Mouse (Mus musculus) B cell, adult 2 months (primary cell): ENCODE data around the gene Mrps5.

Experiments used
- DNase-seq, 2 experiments: peaks; one replicate each; pipeline ENCODE4 v3.0.0; 2022

The Mrps5 gene

DNA sequence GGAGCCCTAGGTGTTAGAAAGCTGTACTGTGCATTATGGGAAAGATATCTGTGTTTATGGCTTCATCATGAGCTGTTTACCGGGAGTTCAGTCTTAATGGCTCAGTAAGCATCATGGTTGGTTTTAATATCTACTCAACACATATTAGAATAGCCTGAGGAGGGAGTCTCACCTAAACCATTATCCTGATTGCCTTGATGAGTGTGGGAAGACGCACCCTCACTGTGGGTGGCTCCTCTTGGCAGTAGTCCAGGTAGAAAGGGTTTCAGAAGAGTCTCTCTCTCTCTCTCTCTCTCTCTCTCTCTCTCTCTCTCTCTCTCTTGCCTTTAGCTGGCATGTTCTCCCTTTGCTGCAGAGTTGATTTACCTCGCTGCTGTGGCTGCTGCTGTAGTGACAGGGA is 35.0 kb downstream of the Mrps5 start:
- no peak for DNase-seq

DNA sequence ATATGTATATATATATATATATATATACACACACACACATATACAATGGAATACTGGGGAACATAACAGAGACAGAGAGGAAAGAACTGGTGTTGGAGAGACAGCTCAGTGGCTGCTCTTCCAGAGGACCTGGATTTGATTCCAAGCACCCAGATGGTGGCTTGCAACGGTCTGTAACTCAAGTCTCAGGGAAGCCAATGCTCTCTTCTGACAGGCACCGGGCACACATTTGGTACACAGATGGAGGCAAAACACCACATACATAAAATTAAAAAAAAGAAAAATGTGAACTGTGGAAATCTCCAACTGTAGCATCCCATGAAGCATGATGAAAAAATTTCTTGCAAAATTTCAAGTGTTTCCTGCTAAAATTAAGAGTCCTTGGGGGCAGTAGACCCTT is 37.8 kb downstream of the Mrps5 start:
- no peak for DNase-seq

DNA sequence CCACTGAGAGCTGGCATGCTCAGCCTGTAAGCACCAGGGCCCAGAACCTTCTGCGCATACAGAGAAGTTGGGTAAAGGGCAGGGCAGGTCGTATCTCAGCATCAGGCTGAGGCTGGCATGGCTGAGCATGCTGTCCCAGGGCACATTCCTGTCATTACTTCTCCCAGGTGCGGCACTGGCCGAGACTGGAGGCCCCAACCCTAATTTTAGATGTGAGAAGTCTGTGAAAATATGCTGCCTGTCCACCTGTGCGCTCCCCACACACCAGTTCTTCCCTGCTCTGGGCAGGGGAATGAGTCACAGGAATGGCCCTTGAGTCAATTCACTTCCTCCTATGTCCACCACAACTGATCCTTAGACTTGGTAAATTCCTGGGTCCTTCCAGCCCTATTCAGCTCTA is 38.6 kb downstream of the Mrps5 start:
- DNase-seq: no peak

DNA sequence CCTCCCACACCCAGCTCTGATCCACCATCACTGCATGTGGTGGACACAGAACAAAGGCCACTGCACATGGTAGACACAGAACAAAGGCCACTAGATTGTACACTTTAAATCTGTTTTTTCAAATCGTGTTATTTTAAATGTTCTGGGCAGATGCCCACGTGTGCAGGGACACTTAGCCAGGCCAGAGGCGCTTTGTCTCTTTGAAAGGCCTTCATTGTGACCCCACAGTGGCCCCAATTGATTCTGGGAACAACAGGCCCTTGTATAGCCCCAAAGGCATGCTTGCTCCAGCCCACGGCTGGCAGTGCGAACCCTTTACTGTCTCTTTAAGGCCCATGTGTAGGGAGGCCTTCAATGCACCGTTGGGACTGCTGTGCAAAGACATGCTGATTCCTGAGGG is 40.3 kb downstream of the Mrps5 start:
- no peak for DNase-seq

DNA sequence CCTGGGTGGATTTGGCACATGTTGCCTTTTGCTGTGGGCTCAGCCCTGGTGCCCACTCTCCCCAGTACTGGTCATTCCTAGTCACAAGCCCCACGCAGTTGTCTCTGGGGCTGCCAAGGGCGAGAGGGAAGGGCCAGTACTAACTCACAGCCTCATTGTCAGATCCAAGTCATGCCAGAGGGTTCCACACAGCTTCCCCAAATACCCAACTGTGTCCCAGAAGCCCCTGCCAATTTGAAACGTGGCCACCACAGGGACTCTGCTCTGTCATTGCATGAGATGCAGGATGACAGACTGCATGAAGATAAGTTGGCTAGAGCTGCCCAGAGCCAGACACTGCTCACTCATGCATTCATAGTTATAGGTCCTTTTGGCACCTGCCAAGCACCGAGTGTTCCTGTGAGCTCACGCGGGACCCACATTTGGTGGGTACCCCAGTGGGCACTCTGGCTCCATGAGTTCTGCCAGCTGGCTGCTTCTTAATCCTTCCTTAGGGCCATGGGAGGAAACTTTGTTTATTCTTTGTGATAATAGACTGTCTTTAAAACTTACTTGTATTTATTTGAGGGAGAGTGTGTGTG is 41.1 kb downstream of the Mrps5 start:
- no peak for DNase-seq

DNA sequence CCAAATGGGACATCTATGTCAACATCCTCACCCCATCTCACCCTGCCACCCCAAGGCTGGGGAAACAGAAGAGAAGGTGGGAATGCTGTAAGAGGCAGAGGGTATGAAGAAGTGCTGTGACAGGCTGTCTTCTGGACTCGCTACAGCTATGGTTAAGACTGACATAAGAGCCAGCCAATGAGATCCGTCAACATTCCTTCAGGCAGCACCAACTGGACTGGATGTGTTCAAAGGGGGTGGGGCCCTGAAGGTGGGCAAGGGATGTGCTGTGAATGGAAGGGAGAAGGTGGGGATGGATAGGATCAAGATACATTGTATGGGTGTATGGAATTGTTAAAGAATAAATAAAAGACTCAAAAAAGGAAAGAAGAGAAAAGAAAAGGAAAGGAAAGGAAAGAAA is 45.6 kb downstream of the Mrps5 start:
- DNase-seq: no peak

DNA sequence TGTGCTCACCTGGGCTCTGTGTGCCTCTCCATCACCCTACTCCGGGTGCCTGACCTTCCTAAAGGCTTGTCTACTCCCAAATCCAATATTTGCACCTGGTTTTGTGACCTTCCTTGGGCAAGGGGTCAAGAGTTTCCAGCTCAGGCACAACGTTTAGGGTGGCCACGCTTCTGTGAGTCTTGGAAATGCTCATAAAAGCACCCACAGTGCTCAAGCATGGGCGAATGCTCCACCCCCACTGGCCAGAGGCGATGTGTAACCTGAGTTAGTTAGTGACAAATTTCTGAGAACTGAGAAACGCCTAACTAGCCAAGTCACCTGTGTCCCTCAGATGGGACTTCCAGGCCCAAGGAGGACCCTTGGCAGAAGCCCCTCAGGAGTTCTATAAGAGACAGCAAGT is 48.6 kb downstream of the Mrps5 start:
- DNase-seq: no peak

DNA sequence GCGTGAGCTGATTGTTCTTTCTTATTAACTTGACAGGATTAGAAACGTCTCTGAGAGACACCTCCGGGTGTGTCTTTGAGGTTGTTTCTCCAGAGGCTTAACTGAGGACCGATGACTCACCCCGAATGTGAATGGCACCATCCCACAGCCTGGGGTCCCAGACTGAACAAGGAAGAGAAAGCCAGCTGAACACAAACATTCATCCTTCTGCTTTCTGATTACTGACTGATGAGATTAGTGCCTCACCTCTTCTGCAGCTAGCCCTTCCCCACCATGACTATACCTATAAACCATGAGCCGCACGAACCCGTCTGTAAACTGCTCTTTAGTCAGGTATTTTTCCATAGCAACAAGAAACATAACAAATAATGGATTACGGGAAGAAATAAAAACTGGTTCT is 52.0 kb downstream of the Mrps5 start:
- DNase-seq: no peak

DNA sequence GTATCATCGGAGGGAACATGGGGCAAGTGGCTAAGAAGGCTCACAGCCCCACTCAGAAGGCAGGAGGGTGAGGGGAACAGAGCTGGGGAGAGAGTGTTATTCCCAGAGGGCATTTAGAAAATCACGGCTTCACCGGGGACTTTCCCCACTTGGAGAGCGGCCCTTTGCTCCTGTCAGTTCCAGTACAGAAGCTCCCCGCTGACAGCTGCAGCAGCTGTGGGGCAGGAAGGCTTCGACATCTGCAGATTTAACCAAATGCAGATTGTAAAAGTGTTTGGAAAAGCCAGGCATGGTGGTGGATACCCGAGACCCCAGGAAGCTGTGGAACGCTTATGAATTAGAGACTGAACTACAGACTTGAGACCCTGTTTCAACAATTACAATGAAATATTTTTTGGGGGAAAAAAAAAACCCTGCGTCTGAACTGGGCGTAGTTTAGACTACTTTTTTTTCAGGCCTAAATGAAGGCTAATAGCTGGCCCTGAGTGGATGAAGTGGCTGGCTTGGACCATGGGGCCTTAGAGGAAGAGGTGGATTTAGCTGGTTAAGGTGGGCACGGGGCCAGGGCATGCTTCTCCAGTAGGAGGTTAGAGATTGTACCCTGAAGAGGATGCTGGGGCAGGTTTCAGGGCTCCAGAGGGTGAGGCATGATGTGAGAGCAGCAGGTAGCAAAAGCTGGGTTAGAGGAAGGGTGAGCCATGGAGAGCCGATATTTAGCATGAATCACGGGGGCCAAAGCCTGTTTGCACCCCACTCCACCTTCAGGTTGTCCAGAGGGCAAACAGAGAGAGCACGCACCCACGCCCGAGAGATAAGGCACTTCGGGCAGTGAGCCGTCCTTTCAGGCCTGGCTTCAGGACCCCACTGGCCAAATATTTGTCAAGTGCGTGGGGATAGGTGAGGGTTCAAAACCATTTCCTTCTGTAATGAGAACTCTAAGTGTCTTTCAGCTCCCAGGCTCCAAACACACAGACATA is 57.0 kb downstream of the Mrps5 start:
- DNase-seq: no peak

DNA sequence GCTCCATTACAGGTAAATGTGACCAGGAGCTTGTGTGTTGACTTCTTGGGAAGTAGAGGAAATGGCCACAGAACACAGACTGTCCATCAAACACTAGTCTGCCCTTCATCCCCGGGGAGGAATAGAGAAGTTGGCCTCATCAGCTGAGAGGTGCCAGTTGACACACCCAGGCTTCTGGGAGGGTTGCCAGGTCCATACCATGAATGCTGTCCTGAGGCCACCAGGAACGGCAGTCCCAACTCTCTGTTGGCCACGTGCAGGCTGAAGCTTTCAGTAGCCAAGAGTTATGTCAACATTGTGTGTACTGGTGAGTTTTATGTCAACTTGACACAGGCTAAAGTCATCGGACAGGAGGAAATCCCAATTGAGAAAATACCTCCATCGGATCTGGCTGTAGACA is 59.9 kb downstream of the Mrps5 start:
- DNase-seq: no peak

DNA sequence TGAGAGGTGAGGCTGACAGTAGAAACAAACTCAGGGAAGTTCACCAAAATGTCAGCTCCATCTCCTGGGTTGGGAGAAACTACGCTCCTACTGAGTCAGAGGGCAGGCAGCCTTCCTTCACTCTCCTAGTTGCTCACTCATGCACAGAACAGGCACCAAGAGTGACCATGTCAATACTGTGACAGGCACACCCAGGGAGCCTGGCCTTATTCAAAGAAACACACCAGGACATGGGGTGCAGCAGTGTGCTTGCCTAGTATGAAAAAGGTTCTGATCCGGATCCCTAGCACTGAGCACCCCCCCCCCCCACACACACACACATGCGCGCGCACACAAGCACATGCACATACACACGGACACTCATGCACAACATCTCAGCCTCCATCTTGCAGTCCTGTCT is 61.1 kb downstream of the Mrps5 start:
- DNase-seq: no peak

DNA sequence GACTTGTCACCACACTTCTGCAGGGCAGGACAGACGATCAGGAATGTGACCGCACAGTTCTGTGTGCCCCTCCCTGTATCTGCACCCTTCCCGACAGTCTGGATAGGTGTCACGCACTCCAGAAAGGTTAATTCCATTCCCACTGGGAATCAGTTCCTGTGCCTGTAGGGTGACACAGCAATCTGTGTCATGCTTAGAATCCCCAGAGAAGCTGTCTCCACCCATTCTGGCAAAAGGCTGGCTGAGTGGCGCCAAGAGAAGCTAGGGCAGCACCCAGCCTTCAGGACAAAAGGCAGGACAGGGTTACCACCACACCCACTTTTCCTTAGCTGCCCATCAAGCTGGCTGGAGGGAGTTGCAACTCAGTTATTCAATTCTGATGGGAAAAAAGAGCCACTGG is 62.9 kb downstream of the Mrps5 start:
- DNase-seq: no peak

DNA sequence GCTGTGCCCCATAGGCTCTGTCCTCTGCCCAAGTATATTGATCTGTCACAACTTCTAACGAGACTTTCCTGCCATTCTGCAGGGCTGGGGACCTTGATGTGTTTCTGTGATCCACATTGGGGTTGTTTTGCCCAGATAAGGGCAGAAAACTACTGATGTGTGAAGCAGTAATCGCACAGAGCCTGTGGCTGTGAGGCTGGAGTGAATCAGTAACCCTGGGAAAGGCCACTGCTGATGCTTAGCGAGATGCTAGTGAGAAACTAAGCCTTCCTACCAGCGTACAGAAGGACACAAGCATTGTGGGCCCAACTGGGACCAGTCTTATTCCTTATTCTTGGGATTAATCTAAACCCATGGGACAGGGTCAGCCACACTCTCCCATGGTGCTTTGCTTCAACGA is 64.6 kb downstream of the Mrps5 start:
- no peak for DNase-seq

DNA sequence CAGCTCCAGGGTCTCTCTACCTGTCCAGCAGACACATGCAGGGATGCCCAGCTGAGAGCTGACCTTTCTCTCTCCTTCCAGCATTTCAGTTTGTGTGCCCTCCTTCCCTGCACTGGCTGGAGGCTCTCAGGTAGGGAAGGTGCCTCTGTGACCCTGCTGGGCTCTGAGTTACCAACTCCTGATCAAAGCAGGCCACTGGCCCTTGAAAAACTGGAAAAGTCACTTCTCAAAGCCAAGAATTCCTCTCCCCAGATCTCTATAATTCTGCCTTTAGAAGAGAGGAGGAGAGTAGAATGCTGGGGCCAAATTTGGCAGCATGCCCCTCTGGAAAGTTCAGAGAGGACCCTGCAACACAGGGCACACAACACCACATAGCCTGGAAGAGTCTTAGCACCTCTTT is 65.3 kb downstream of the Mrps5 start:
- no peak for DNase-seq

DNA sequence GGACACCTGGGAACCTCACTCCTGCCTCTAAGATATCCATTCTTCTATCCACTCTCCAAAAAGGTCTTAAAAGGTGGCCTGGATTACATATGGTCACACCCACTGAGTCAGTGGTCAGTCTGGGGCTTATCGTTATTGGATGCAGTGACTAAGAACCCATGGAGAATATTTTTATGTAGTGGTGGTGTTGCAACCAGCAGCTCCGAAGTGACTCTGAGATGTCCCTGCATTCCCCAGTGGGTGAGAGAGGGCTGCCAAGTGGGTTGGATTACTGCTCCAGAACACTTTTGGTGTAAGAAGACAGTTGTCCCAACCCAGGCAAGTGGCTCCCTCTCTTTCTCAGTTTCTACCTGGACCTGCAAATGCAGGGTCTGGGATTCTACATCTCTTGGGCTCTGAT is 65.8 kb downstream of the Mrps5 start:
- DNase-seq: no peak

DNA sequence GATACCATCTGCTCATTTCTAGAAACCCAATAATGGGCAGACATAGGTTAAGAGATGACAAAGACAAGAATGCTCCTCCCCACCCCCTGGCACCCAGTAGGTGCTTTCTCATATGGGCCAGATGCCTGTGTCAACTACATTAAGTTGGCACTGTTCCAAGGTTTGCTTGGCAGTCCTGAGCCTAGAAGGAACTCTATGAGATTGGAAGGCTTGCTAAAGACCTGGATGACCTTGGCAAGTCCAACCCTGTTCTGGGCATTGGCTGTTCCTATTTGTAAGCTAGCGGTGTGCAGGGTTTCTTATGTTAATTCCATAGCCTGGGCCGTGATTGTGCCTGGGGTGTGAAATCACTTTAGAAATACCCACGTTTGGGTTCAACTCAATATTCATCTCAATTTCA is 67.8 kb downstream of the Mrps5 start:
- DNase-seq: no peak

DNA sequence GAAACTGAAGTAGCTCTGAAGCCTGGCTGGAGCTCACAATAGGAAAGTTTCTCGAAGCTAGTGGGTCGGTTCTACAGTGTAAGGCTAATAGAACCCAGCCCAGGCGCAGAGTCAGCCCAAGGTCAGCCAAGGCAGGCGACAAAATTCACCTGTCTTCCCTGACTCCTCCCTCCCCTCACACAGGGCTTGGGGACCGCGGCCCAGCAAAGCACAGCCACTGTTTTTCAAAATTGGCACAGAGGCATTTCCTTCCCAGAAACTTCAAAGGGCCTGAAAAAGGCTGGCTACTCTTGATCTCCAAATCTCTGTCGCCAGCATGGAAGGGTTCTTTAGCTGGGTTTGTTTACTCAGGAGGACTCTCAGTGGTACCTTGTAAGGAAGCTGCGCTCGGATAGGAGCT is 68.4 kb downstream of the Mrps5 start:
- DNase-seq: no peak

DNA sequence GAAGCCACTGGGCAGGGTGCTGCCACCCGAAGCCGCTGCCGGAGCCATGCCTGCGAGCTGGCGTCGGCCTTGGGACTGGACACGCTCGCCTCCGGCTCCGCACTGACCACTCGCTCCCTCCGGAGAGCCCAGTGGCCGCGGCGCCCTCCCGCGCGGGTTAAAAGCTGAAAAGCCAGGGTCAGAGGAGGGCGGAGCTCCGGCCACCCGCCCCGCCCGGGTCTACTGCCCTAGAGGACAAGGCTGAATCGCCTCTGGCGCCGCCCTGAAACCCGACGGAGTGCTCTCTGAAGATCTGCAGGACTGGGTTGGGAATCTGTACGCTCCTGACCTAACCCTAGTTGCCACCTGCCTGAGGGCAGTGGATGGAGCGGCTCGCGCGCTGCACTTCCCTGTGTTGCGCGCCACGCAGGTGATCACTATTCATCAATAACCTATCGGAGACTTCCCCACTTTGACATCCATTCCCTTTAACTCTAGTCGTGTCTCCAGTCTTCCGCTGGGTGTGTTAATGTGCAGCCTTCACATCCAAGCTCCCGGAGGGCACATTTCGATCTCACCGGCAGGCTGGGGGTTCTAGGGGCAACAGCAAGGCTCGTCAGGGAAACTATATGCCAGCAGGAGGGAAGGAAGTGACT is 69.2 kb downstream of the Mrps5 start, which contains the start of gene Mal:
Gene Mal, minus strand, starts transcription at position 610 of the 635 bp plus-strand sequence.
- no peak for DNase-seq
